Mouse (Mus musculus) brain, embryonic 14.5 days (tissue): ENCODE measurements at regions not wholly inside any gene's neighbourhood (a gene's known extent, or its start where the extent isn't known, plus 50 kb on each side); places are given as distances from the start of the nearest gene placed in this dataset.
A peak's percentile ranks its signal among the peaks of the same experiment; 100 is the strongest.

ENCODE experiments used
- DNase-seq: peaks from one replicate; pipeline ENCODE4 v3.0.0-alpha.2; 2011; ENCODE audit warnings: low read depth
- CTCF ChIP-seq: fragments of 200-500 bp; IDR thresholded peaks from 2 replicates; pipeline ENCODE4 v1.5.1; 2012; ENCODE audit warnings: inconsistent platforms, mild to moderate bottlenecking, moderate library complexity, borderline replicate concordance; ENCODE audit not compliant: insufficient read depth, insufficient read length; ENCODE audit errors: extremely low read depth
- POLR2A ChIP-seq: fragments of 200-500 bp; IDR thresholded peaks from 2 replicates; pipeline ENCODE4 v1.6.1; 2012; ENCODE audit warnings: mild to moderate bottlenecking, inconsistent platforms, borderline replicate concordance; ENCODE audit not compliant: poor library complexity, insufficient read depth, insufficient read length, severe bottlenecking; ENCODE audit errors: extremely low read depth

DNA sequence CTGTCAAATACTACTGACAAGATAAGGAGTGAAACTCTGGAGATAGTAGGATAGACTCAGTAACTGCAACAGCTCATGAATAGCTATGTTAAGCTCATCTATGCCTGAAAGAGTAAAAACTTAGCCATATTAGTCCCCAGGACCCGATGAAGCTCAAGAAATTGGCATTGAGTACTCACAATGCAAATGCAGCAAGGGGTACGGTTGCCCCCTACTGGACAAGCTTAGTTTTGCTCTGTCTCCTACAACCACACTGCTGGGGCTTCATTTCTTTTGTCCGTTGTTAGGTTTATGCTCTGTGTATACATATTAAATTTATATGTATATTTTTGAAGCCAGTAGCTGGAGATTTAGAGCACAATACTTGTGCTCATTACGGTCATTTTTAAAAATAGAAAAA lies 74.4 kb upstream of the Mup5 start:
- DNase-seq, result peak; percentile 1

DNA sequence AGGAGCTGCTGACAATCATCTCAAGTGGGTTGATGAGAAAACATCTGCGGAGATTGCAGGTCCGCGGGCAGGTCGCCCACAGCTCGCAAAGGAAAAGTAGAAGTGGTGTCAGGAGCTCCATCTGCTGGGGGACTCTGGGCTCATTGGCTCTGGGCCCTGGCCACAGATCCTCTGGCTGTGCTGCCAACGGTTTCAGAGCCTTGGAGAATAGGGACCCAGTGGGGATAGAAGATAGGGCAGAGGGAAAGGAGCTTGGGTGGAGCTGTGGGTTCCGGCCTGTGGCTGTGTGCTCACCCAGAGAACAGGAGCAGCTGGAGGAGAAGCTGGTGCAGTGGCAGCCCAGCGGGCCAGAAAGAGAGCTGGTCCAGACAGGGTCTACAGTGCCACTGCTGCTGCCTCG lies 67.1 kb upstream of the Mup5 start:
- no peak for DNase-seq
- TF ChIP-seq POLR2A (no peak), CTCF (no peak)

More for the DNA sequence above, 74.4 kb upstream of the Mup5 start:
- TF ChIP-seq CTCF (peak; percentile 31; the same call in 1 of the 2 replicates), POLR2A (no peak)

DNA sequence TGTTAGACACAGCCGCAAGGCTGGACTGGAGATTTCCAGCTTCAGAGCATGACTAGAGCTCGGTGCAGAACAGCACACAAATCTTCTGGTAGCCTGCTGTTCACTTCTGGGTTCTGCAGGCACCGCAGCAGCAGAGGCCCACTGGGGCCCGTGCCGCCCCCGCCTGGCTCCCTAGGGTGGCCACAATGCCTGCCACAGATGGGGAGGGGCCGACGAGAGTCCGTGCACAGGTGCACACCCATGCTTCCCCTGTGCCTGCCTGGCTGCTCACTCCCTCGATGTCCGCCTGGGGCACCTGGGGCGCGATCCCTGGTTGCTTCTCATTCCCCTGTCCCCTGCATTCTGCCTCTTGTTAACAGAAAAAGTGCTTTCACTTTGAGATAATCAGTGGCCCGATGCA lies 63.2 kb upstream of the Mup5 start:
- DNase-seq, result no peak
- TF ChIP-seq CTCF, result no peak
- TF ChIP-seq POLR2A, result no peak

DNA sequence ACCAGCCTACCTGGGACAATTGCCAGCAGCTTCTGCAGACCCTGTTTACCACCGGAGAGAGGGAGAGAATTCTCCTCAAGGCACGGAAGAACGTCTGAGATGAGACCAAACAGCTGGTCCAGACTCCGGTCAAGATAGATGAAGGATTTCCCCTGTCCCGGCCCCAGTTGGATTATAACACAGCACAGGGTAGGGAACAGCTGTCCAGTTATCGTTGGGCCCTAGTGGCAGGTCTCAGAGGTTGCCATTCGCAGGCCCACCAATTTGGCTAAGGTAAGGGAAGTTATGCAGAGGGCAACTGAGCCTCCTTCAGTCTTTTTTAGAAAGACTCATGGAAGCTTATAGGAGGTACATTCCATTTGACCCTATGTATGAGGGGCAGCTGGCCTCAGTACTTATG lies 62.1 kb upstream of the Mup5 start:
- no peak for TF ChIP-seq CTCF
- TF ChIP-seq POLR2A, result no peak
- DNase-seq, result no peak
